Mouse (Mus musculus): ENCODE results near the gene Mreg. TPM values are rescaled to one million over a fixed set of nuclear protein-coding genes. Genes with fewer than 3 reads are reported as not detected.

The Mreg gene
- polyA plus RNA-seq, 1 experiment from 2014 or later = 34.6 TPM

GRCm38 (mm10) chr1:72214470-72214961, 2.4 kb upstream of the Mreg start:
- no peak overlapping the region for H3K4me3 ChIP-seq (ENCODE audit: low read depth, low read length)
- H3K9ac ChIP-seq (ENCODE audit: low read length) = no peak overlapping the region
- ATAC-seq (ENCODE audit: low FRiP score, low TSS enrichment) (no peak), DNase-seq (ENCODE audit: low spot score) (no peak)
- TF ChIP-seq EP300 (optimal IDR thresholded peaks at IDR 0.05) = no peak
- TF ChIP-seq CTCF (IDR thresholded peaks at IDR 0.05; ENCODE audit: low read depth) = no peak
- H3K36me3 ChIP-seq (ENCODE audit: control insufficient read depth, insufficient read depth, low read length) = no peaks in the 10 kb centered on the region
- H3K4me2 ChIP-seq (replicated peaks; ENCODE audit: low read depth) = no peak overlapping the region
- WGBS = 58% methylated on average over 7 of the region's 7 CpGs
- H3K9me3 ChIP-seq (ENCODE audit: control insufficient read depth, low read length) = no peaks in the 10 kb centered on the region
- H3K4me1 ChIP-seq (replicated peaks; ENCODE audit: control insufficient read depth, insufficient read depth) = no peaks in the 10 kb centered on the region
- no peaks in the 10 kb centered on the region for H3K27me3 ChIP-seq (ENCODE audit: control insufficient read depth, insufficient read depth, low read length)
- H3K27ac ChIP-seq (replicated peaks) = no peak overlapping the region

GRCm38 (mm10) chr1:72213954-72214353, 1.8 kb upstream of the Mreg start:
- no peak overlapping the region for H3K4me2 ChIP-seq (replicated peaks; ENCODE audit: low read depth)
- no peaks in the 10 kb centered on the region for H3K27me3 ChIP-seq (ENCODE audit: control insufficient read depth, insufficient read depth, low read length)
- H3K4me3 ChIP-seq (ENCODE audit: low read depth, low read length) = no peak overlapping the region
- H3K4me1 ChIP-seq (replicated peaks; ENCODE audit: control insufficient read depth, insufficient read depth) = no peaks in the 10 kb centered on the region
- ATAC-seq (ENCODE audit: low FRiP score, low TSS enrichment) = no peak
- WGBS = 89% methylated on average over 3 of the region's 3 CpGs
- no peak overlapping the region for H3K9ac ChIP-seq (ENCODE audit: low read length)
- TF ChIP-seq CTCF (IDR thresholded peaks at IDR 0.05; ENCODE audit: low read depth) (no peak), EP300 (optimal IDR thresholded peaks at IDR 0.05) (no peak)
- DNase-seq (ENCODE audit: low spot score) = no peak
- H3K9me3 ChIP-seq (ENCODE audit: control insufficient read depth, low read length) = no peaks in the 10 kb centered on the region
- no peaks in the 10 kb centered on the region for H3K36me3 ChIP-seq (ENCODE audit: control insufficient read depth, insufficient read depth, low read length)
- no peak overlapping the region for H3K27ac ChIP-seq (replicated peaks)

GRCm38 (mm10) chr1:72210803-72211679, 1.1 kb downstream of the Mreg start:
- WGBS = 24% methylated on average over 17 of the region's 17 CpGs
- Histone ChIP-seq H3K4me1 (replicated peaks; ENCODE audit: control insufficient read depth, insufficient read depth) (no peaks in the 10 kb centered on the region), H3K27ac (replicated peaks) (peak overlapping the region; percentile 40; the same call in 1 of the 2 replicates), H3K9me3 (ENCODE audit: control insufficient read depth, low read length) (no peaks in the 10 kb centered on the region), H3K4me2 (replicated peaks; ENCODE audit: low read depth) (peak overlapping the region; percentile 89), H3K4me3 (ENCODE audit: low read depth, low read length) (peak overlapping the region; percentile 78), H3K27me3 (ENCODE audit: control insufficient read depth, insufficient read depth, low read length) (no peaks in the 10 kb centered on the region), H3K9ac (ENCODE audit: low read length) (peak overlapping the region; percentile 76), H3K36me3 (ENCODE audit: control insufficient read depth, insufficient read depth, low read length) (no peaks in the 10 kb centered on the region)
- DNase-seq (ENCODE audit: low spot score) (no peak), ATAC-seq (ENCODE audit: low FRiP score, low TSS enrichment) (no peak)
- TF ChIP-seq CTCF (IDR thresholded peaks at IDR 0.05; ENCODE audit: low read depth) = no peak
- TF ChIP-seq EP300 (optimal IDR thresholded peaks at IDR 0.05) = no peak

DNA sequence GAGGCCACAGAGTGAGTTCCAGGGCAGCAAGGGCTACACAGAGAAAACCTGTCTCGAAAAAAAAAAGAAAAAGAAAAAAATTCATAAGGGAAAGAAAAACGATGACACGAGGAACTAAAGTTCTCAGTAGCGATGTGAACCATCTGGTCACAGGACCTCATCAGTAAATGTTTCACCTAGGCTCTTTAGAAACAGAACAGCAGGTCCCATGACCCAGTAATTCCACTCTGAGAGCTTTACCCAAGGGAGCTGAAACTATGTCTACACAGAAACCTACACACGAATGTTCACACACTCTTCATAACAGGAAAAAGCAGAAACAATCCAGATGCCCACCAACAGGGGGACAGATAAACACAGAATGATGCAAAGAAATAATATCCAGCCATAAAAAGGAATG, 4.0 kb downstream of the Mreg start:
- Histone ChIP-seq H3K9me3 (ENCODE audit: control insufficient read depth, low read length) (no peaks in the 10 kb centered on the region), H3K4me1 (replicated peaks; ENCODE audit: control insufficient read depth, insufficient read depth) (no peaks in the 10 kb centered on the region), H3K27me3 (ENCODE audit: control insufficient read depth, insufficient read depth, low read length) (no peaks in the 10 kb centered on the region), H3K4me3 (ENCODE audit: low read depth, low read length) (no peak overlapping the region), H3K9ac (ENCODE audit: low read length) (no peak overlapping the region), H3K27ac (replicated peaks) (no peak overlapping the region), H3K36me3 (ENCODE audit: control insufficient read depth, insufficient read depth, low read length) (no peaks in the 10 kb centered on the region), H3K4me2 (replicated peaks; ENCODE audit: low read depth) (no peak overlapping the region)
- ATAC-seq (ENCODE audit: low FRiP score, low TSS enrichment) (no peak), DNase-seq (ENCODE audit: low spot score) (no peak)
- 79% methylated on average over 5 of the region's 5 CpGs for WGBS
- TF ChIP-seq CTCF (IDR thresholded peaks at IDR 0.05; ENCODE audit: low read depth) (no peak), EP300 (optimal IDR thresholded peaks at IDR 0.05) (no peak)

- no peak for TF ChIP-seq EP300 (optimal IDR thresholded peaks at IDR 0.05)
- TF ChIP-seq CTCF (IDR thresholded peaks at IDR 0.05; ENCODE audit: low read depth) = no peak
- DNase-seq (ENCODE audit: low spot score) = no peak
- Histone ChIP-seq H3K9me3 (ENCODE audit: control insufficient read depth, low read length) (no peaks in the 10 kb centered on the region), H3K27me3 (ENCODE audit: control insufficient read depth, insufficient read depth, low read length) (no peaks in the 10 kb centered on the region), H3K36me3 (ENCODE audit: control insufficient read depth, insufficient read depth, low read length) (no peaks in the 10 kb centered on the region), H3K27ac (replicated peaks) (no peak overlapping the region), H3K4me2 (replicated peaks; ENCODE audit: low read depth) (no peak overlapping the region), H3K9ac (ENCODE audit: low read length) (no peak overlapping the region), H3K4me3 (ENCODE audit: low read depth, low read length) (no peak overlapping the region), H3K4me1 (replicated peaks; ENCODE audit: control insufficient read depth, insufficient read depth) (no peaks in the 10 kb centered on the region)
- WGBS = 52% methylated on average over 3 of the region's 3 CpGs
- ATAC-seq (ENCODE audit: low FRiP score, low TSS enrichment) = no peak
Observed at GRCm38 (mm10) chr1:72205113-72205512, 7.0 kb downstream of the Mreg start.

- no peaks in the 10 kb centered on the region for H3K36me3 ChIP-seq (ENCODE audit: control insufficient read depth, insufficient read depth, low read length)
- no peak overlapping the region for H3K4me3 ChIP-seq (ENCODE audit: low read depth, low read length)
- WGBS = 69% methylated on average over 9 of the region's 9 CpGs
- DNase-seq (ENCODE audit: low spot score) (no peak), ATAC-seq (ENCODE audit: low FRiP score, low TSS enrichment) (no peak)
- H3K27me3 ChIP-seq (ENCODE audit: control insufficient read depth, insufficient read depth, low read length) = no peaks in the 10 kb centered on the region
- 0 out of 2 replicates have a peak overlapping the region, but pooled peaks have one; percentile 20 for H3K4me2 ChIP-seq (replicated peaks; ENCODE audit: low read depth)
- H3K9me3 ChIP-seq (ENCODE audit: control insufficient read depth, low read length) = no peaks in the 10 kb centered on the region
- no peak for TF ChIP-seq EP300 (optimal IDR thresholded peaks at IDR 0.05)
- TF ChIP-seq CTCF (IDR thresholded peaks at IDR 0.05; ENCODE audit: low read depth) = no peak
- no peak overlapping the region for H3K9ac ChIP-seq (ENCODE audit: low read length)
- H3K27ac ChIP-seq (replicated peaks) = peak overlapping the region; percentile 63
- H3K4me1 ChIP-seq (replicated peaks; ENCODE audit: control insufficient read depth, insufficient read depth) = peaks cover 2% of the 10 kb centered on the region; the same call in 1 of the 2 replicates
Observed at GRCm38 (mm10) chr1:72203204-72203603, 8.9 kb downstream of the Mreg start.

Data from stomach, postnatal 0 days (tissue).